Mouse (Mus musculus) liver, embryonic 11.5 days (tissue): ENCODE data around the gene Slc37a3. TPM values are rescaled to one million over a fixed set of nuclear protein-coding genes. Genes with fewer than 3 reads are reported as not detected.

Experiments
- ATAC-seq: fragments of 200-750 bp; cut with Nextera tagmentation; replicated peaks from 2 replicates; pipeline ENCODE4 v1.8.0; 2017; ENCODE audit warnings: moderate number of reproducible peaks, mild to moderate bottlenecking, moderate TSS enrichment, moderate library complexity; ENCODE audit not compliant: low FRiP score
- DNase-seq: peaks from one replicate; pipeline ENCODE4 v3.0.0-alpha.2; 2017; ENCODE audit warnings: low spot score
- H3K27ac ChIP-seq: fragments of 300-500 bp; sonication (generic); 2 replicates; pipeline ENCODE4 v1.5.1; 2014; ENCODE audit warnings: mild to moderate bottlenecking, low read depth, low read length, control low read depth
- H3K27me3 ChIP-seq: fragments of 300-500 bp; sonication (generic); replicated peaks from 2 replicates; pipeline ENCODE4 v1.6.1; 2014; ENCODE audit warnings: low read length, mixed read lengths; ENCODE audit not compliant: control insufficient read depth, insufficient read depth
- H3K36me3 ChIP-seq: fragments of 300-500 bp; sonication (generic); 2 replicates; pipeline ENCODE4 v1.6.1; 2014; ENCODE audit warnings: mild to moderate bottlenecking, low read length, moderate library complexity, mixed read lengths; ENCODE audit not compliant: control insufficient read depth, insufficient read depth
- H3K4me1 ChIP-seq: fragments of 300-500 bp; sonication (generic); replicated peaks from 2 replicates; pipeline ENCODE4 v1.6.1; 2014; ENCODE audit warnings: low read length, mixed read lengths; ENCODE audit not compliant: control insufficient read depth, insufficient read depth
- H3K4me2 ChIP-seq: fragments of 300-500 bp; sonication (generic); 2 replicates; pipeline ENCODE4 v1.6.1; 2014; ENCODE audit warnings: mild to moderate bottlenecking, control low read depth, moderate library complexity
- H3K4me3 ChIP-seq: fragments of 300-500 bp; sonication (generic); 2 replicates; pipeline ENCODE4 v1.5.1; 2014; ENCODE audit warnings: low read depth, low read length, control low read depth
- H3K9ac ChIP-seq: fragments of 300-500 bp; sonication (generic); 2 replicates; pipeline ENCODE4 v1.6.1; 2014; ENCODE audit warnings: low read depth, low read length, control low read depth
- H3K9me3 ChIP-seq: fragments of 300-500 bp; sonication (generic); 2 replicates; pipeline ENCODE4 v1.6.1; 2016; ENCODE audit warnings: low read length, inconsistent platforms, mixed read lengths; ENCODE audit not compliant: control insufficient read depth
- WGBS: fragments of 180-500 bp; shearing (Covaris S2); extraction: QIAGEN DNeasy Blood & Tissue Kit; methylation state at CpG from one replicate; pipeline ENCODE4 v1.1.7; 2014; 5-methylcytosine and 5-hydroxymethylcytosine counted together
- polyA plus RNA-seq: library from polyadenylated mRNA; unstranded; fragments of >200 nt; fragmentation: Nextera tagmentation; extraction: Ambion mirVana; gene quantifications from 2 replicates; pipeline ENCODE4 v1.2.1, GENCODE M21; 2014

Gene Slc37a3
- polyA plus RNA-seq, 1 experiment from 2014 or later, result 14.8 TPM

GRCm38 (mm10) chr6:39346991-39347501 lies 30.4 kb downstream of the Slc37a3 start:
- Histone ChIP-seq H3K4me1 (no peaks in the 10 kb centered on the region), H3K9ac (no peak overlapping the region), H3K4me2 (no peak overlapping the region), H3K27me3 (no peaks in the 10 kb centered on the region), H3K4me3 (no peak overlapping the region), H3K27ac (no peak overlapping the region), H3K9me3 (no peaks in the 10 kb centered on the region), H3K36me3 (peaks cover 13% of the 10 kb centered on the region; the same call in 1 of the 2 replicates)
- no peak for DNase-seq
- ATAC-seq, result no peak
- 33% methylated on average over 15 of the region's 15 CpGs for WGBS

DNA sequence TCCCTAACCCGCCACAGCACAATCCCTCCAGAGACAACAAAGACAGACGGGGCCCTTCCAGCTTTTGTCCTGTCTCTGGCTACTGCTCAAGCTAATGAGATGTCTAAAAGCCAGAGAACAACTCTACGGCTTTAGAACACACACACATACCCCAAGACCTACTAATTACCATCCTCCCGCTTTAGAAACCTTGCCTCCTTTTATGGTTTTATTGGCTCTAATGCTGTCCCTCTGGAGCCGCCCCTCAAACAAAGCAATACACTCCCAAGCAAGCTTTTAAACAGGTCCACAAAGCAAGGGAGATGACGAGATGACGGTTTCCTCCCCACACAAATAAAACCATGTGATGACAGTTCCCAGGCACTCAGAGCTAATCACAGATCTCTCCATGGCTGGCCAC lies 32.0 kb downstream of the Slc37a3 start:
- no peak overlapping the region for H3K4me3 ChIP-seq
- H3K36me3 ChIP-seq, result peaks cover 7% of the 10 kb centered on the region; the same call in 1 of the 2 replicates
- H3K27me3 ChIP-seq, result no peaks in the 10 kb centered on the region
- H3K4me1 ChIP-seq, result no peaks in the 10 kb centered on the region
- H3K27ac ChIP-seq, result no peak overlapping the region
- H3K9me3 ChIP-seq, result no peaks in the 10 kb centered on the region
- no peak overlapping the region for H3K9ac ChIP-seq
- no peak overlapping the region for H3K4me2 ChIP-seq
- 73% methylated on average over 7 of the region's 7 CpGs for WGBS
- ATAC-seq, result no peak
- DNase-seq, result no peak

DNA sequence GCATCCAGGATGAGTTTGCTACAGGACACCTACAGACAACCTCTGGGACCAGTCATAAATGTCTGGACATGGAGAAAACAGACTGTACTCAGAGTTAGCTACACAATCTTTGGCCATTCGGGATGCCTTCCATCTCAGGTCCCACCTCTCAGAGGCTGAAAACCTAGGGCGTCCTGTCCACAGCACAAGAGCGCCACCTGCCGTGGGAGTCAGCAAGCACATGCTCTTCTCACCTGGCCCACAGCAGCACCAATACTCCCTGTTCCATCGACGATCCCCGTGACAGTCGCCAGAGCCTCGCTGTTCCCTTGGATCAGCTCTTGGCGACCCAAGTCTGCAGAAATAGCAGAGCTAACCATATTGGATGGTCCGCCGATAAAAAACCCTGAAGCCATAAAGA lies 33.5 kb downstream of the Slc37a3 start:
- Histone ChIP-seq H3K4me1 (no peaks in the 10 kb centered on the region), H3K9me3 (no peaks in the 10 kb centered on the region), H3K36me3 (peaks cover 3% of the 10 kb centered on the region; the same call in 1 of the 2 replicates), H3K9ac (no peak overlapping the region), H3K27ac (no peak overlapping the region), H3K4me2 (no peak overlapping the region), H3K4me3 (no peak overlapping the region), H3K27me3 (no peaks in the 10 kb centered on the region)
- 23% methylated on average over 12 of the region's 12 CpGs for WGBS
- DNase-seq (peak; percentile 76), ATAC-seq (no peak)

DNA sequence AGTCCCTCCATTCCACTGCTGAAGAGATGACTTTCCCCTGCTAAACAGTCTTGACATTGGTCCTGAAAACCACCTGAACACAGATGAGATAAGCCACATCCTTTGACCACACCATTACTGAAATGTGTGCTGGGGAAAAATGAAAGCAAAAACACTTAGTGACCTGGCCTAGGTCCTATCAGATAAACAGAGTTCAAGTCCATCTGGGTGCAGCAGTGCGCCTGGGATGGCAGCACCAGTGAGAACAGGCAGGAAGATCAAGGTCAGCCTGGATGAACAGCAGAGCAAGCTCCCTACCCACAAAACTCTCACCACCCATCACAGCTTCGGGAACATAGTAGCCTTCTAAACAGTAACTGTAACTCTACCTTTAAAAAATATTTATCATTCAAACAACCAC lies 35.7 kb downstream of the Slc37a3 start:
- no peak for DNase-seq
- WGBS, result 81% methylated on average over 2 of the region's 2 CpGs
- Histone ChIP-seq H3K9me3 (no peaks in the 10 kb centered on the region), H3K4me1 (no peaks in the 10 kb centered on the region), H3K4me2 (no peak overlapping the region), H3K27ac (no peak overlapping the region), H3K27me3 (no peaks in the 10 kb centered on the region), H3K4me3 (no peak overlapping the region), H3K36me3 (peaks cover 3% of the 10 kb centered on the region; the same call in 1 of the 2 replicates), H3K9ac (no peak overlapping the region)
- ATAC-seq, result no peak

GRCm38 (mm10) chr6:39338359-39338758 lies 39.1 kb downstream of the Slc37a3 start:
- no peak overlapping the region for H3K4me2 ChIP-seq
- no peaks in the 10 kb centered on the region for H3K27me3 ChIP-seq
- no peak overlapping the region for H3K4me3 ChIP-seq
- H3K4me1 ChIP-seq, result no peaks in the 10 kb centered on the region
- H3K9me3 ChIP-seq, result no peaks in the 10 kb centered on the region
- no peak for ATAC-seq
- H3K27ac ChIP-seq, result no peak overlapping the region
- H3K9ac ChIP-seq, result no peak overlapping the region
- WGBS, result 89% methylated on average over 8 of the region's 8 CpGs
- H3K36me3 ChIP-seq, result peaks cover 8% of the 10 kb centered on the region; the same call in 1 of the 2 replicates
- no peak for DNase-seq

GRCm38 (mm10) chr6:39334873-39335272 lies 42.6 kb downstream of the Slc37a3 start:
- ATAC-seq (no peak), DNase-seq (no peak)
- H3K4me1 ChIP-seq, result no peaks in the 10 kb centered on the region
- peaks cover 5% of the 10 kb centered on the region; the same call in 1 of the 2 replicates for H3K36me3 ChIP-seq
- H3K9me3 ChIP-seq, result no peaks in the 10 kb centered on the region
- H3K9ac ChIP-seq, result no peak overlapping the region
- H3K27me3 ChIP-seq, result no peaks in the 10 kb centered on the region
- WGBS, result 90% methylated on average over 3 of the region's 3 CpGs
- no peak overlapping the region for H3K4me2 ChIP-seq
- no peak overlapping the region for H3K27ac ChIP-seq
- no peak overlapping the region for H3K4me3 ChIP-seq

DNA sequence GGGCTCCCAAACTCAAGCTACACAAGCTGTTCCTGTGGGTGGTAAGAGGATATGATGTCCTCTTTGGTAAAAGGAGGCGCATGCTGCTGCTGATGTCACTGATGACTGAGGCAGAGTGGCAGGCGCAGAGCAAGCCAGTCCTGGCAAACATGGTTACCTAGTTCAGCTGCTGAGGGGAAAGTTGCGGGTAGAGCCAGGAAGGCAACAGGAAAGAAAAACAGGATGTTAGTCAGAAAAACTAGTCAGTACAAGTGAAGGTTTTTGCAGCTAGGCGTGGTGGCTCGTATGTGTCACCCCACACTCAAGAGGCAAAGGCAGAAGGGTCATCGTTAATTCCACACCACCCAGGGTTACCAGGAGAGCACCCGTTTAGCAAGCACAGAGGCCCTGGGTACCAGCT lies 43.3 kb downstream of the Slc37a3 start:
- no peak overlapping the region for H3K4me3 ChIP-seq
- H3K9me3 ChIP-seq, result no peaks in the 10 kb centered on the region
- WGBS, result 67% methylated on average over 7 of the region's 7 CpGs
- no peaks in the 10 kb centered on the region for H3K4me1 ChIP-seq
- H3K27me3 ChIP-seq, result no peaks in the 10 kb centered on the region
- H3K9ac ChIP-seq, result no peak overlapping the region
- no peak for DNase-seq
- no peak overlapping the region for H3K4me2 ChIP-seq
- peaks cover 5% of the 10 kb centered on the region; the same call in 1 of the 2 replicates for H3K36me3 ChIP-seq
- no peak overlapping the region for H3K27ac ChIP-seq
- ATAC-seq, result no peak

GRCm38 (mm10) chr6:39331998-39332700 lies 45.3 kb downstream of the Slc37a3 start:
- Histone ChIP-seq H3K4me2 (no peak overlapping the region), H3K36me3 (peaks cover 5% of the 10 kb centered on the region; the same call in 1 of the 2 replicates), H3K27ac (no peak overlapping the region), H3K27me3 (no peaks in the 10 kb centered on the region), H3K4me3 (no peak overlapping the region), H3K9ac (no peak overlapping the region), H3K9me3 (no peaks in the 10 kb centered on the region), H3K4me1 (no peaks in the 10 kb centered on the region)
- WGBS, result 82% methylated on average over 7 of the region's 7 CpGs
- DNase-seq (no peak), ATAC-seq (no peak)

DNA sequence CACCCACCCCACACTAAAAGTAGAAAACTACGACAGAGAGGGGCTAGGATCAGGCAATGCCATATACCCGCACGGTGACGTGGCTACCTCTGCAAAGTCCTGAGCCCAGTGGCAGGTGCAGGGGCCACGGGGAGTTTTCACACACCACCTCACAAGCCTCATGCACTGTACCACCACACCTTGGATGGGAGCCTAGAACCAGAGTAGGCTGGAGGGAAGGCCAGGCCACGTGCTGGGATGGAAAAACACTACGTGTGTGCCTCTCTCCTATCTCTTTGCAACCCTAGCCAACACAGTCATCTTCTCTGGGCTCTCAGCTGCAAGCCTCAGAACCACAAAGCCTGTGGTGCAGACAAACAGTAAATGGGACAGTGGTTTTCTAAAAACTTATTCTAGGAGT lies 46.5 kb downstream of the Slc37a3 start:
- ATAC-seq, result no peak
- Histone ChIP-seq H3K9me3 (no peaks in the 10 kb centered on the region), H3K27ac (no peak overlapping the region), H3K4me2 (no peak overlapping the region), H3K4me3 (no peak overlapping the region), H3K36me3 (peaks cover 5% of the 10 kb centered on the region; the same call in 1 of the 2 replicates), H3K9ac (no peak overlapping the region), H3K4me1 (no peaks in the 10 kb centered on the region), H3K27me3 (no peaks in the 10 kb centered on the region)
- WGBS, result 88% methylated on average over 7 of the region's 7 CpGs
- no peak for DNase-seq
